Mouse (Mus musculus): ENCODE data around the gene Gm20388.

- TF ChIP-seq CTCF (IDR thresholded peaks at IDR 0.05; ENCODE audit: extremely low read depth, insufficient read depth, low read length), result no peak
- no peak for TF ChIP-seq POLR2A (IDR thresholded peaks at IDR 0.05; ENCODE audit: extremely low read depth, insufficient read depth, low read length)
Observed at GRCm38 (mm10) chr8:123753604-123754375, 3843.1 kb downstream of the Gm20388 start.

Measured in cortical plate, adult 2 months (tissue).